Mouse (Mus musculus): ENCODE data around the gene Ano1. TPM values are rescaled to one million over a fixed set of nuclear protein-coding genes. Genes with fewer than 3 reads are reported as not detected.

Ano1 gene
- total and polyA plus RNA-seq, 2 experiments = 0.97 to 2.4 TPM

- TF ChIP-seq CTCF (IDR thresholded peaks at IDR 0.05; ENCODE audit: low read depth, low read length) = no peak
- no peak for TF ChIP-seq POLR2A (IDR thresholded peaks at IDR 0.05; ENCODE audit: extremely low read depth, insufficient read depth, low read length)
- Histone ChIP-seq H3K27me3 (ENCODE audit: control insufficient read depth, insufficient read depth, low read length) (no peaks in the 10 kb centered on the region; the same call in 1 of the 2 replicates), H3K9ac (ENCODE audit: low read depth, low read length) (no peak overlapping the region), H3K36me3 (ENCODE audit: control insufficient read depth, insufficient read depth, low read length) (no peaks in the 10 kb centered on the region), H3K79me2 (ENCODE audit: control insufficient read depth, insufficient read depth, low read length) (no peaks in the 10 kb centered on the region), H3K4me3 (ENCODE audit: insufficient read depth, low read depth, low read length) (no peak overlapping the region), H3K4me1 (ENCODE audit: control insufficient read depth, insufficient read depth, low read length) (no peaks in the 10 kb centered on the region), H3K27ac (replicated peaks; ENCODE audit: insufficient read depth, low read depth, low read length) (no peak overlapping the region)
- WGBS = 80% methylated on average over 22 of the region's 22 CpGs
- DNase-seq (ENCODE audit: extremely low read depth, low read depth, low spot score) = no peak
Observed at GRCm38 (mm10) chr7:144620721-144621681, 130.8 kb downstream of the Ano1 start.

- Histone ChIP-seq H3K27ac (replicated peaks; ENCODE audit: insufficient read depth, low read depth, low read length) (no peak overlapping the region), H3K4me3 (ENCODE audit: insufficient read depth, low read depth, low read length) (no peak overlapping the region), H3K9ac (ENCODE audit: low read depth, low read length) (no peak overlapping the region), H3K79me2 (ENCODE audit: control insufficient read depth, insufficient read depth, low read length) (no peaks in the 10 kb centered on the region), H3K36me3 (ENCODE audit: control insufficient read depth, insufficient read depth, low read length) (no peaks in the 10 kb centered on the region), H3K4me1 (ENCODE audit: control insufficient read depth, insufficient read depth, low read length) (no peaks in the 10 kb centered on the region), H3K27me3 (ENCODE audit: control insufficient read depth, insufficient read depth, low read length) (no peaks in the 10 kb centered on the region; the same call in 1 of the 2 replicates)
- TF ChIP-seq CTCF (IDR thresholded peaks at IDR 0.05; ENCODE audit: low read depth, low read length) (no peak), POLR2A (IDR thresholded peaks at IDR 0.05; ENCODE audit: extremely low read depth, insufficient read depth, low read length) (no peak)
- DNase-seq (ENCODE audit: extremely low read depth, low read depth, low spot score) = no peak
Observed at GRCm38 (mm10) chr7:144620315-144620714, 131.5 kb downstream of the Ano1 start.

GRCm38 (mm10) chr7:144615343-144615742 is 136.4 kb downstream of the Ano1 start:
- no peak overlapping the region for H3K27ac ChIP-seq (replicated peaks; ENCODE audit: insufficient read depth, low read depth, low read length)
- H3K9ac ChIP-seq (ENCODE audit: low read depth, low read length) = no peak overlapping the region
- DNase-seq (ENCODE audit: extremely low read depth, low read depth, low spot score) = no peak

DNA sequence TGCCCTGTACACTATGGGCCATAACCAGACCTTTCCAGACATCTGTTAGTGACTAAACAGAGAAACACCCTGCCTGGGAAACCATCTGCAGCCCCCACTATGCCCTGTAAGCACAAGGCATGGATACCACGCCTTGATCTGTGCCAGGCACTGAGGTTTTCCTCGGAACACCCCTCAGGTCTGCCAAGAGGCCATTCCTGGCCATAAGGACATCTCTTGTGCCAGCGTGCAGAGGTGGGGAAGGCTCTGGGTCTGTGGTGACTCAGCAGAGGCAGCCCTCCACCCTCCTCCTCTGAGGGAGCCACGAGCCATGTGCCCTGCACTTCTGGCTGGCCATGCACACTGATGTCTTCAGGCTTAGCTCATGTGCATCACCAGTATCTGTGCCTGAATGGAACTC is 138.9 kb downstream of the Ano1 start:
- H3K27me3 ChIP-seq (ENCODE audit: control insufficient read depth, insufficient read depth, low read length) = peaks cover 2% of the 10 kb centered on the region; the same call in 1 of the 2 replicates
- DNase-seq (ENCODE audit: extremely low read depth, low read depth, low spot score) = no peak
- no peak for TF ChIP-seq POLR2A (IDR thresholded peaks at IDR 0.05; ENCODE audit: extremely low read depth, insufficient read depth, low read length)
- no peak for TF ChIP-seq CTCF (IDR thresholded peaks at IDR 0.05; ENCODE audit: low read depth, low read length)
- H3K9ac ChIP-seq (ENCODE audit: low read depth, low read length) = no peak overlapping the region
- no peaks in the 10 kb centered on the region for H3K36me3 ChIP-seq (ENCODE audit: control insufficient read depth, insufficient read depth, low read length)
- no peak overlapping the region for H3K4me3 ChIP-seq (ENCODE audit: insufficient read depth, low read depth, low read length)
- 85% methylated on average over 4 of the region's 4 CpGs for WGBS
- no peaks in the 10 kb centered on the region for H3K79me2 ChIP-seq (ENCODE audit: control insufficient read depth, insufficient read depth, low read length)
- H3K4me1 ChIP-seq (ENCODE audit: control insufficient read depth, insufficient read depth, low read length) = no peaks in the 10 kb centered on the region
- no peak overlapping the region for H3K27ac ChIP-seq (replicated peaks; ENCODE audit: insufficient read depth, low read depth, low read length)

More at GRCm38 (mm10) chr7:144615343-144615742, 136.4 kb downstream of the Ano1 start:
- Histone ChIP-seq H3K4me1 (ENCODE audit: control insufficient read depth, insufficient read depth, low read length) (no peaks in the 10 kb centered on the region), H3K36me3 (ENCODE audit: control insufficient read depth, insufficient read depth, low read length) (no peaks in the 10 kb centered on the region), H3K79me2 (ENCODE audit: control insufficient read depth, insufficient read depth, low read length) (no peaks in the 10 kb centered on the region), H3K27me3 (ENCODE audit: control insufficient read depth, insufficient read depth, low read length) (peaks cover 2% of the 10 kb centered on the region; the same call in 1 of the 2 replicates), H3K4me3 (ENCODE audit: insufficient read depth, low read depth, low read length) (no peak overlapping the region)
- 83% methylated on average over 6 of the region's 6 CpGs for WGBS
- no peak for TF ChIP-seq CTCF (IDR thresholded peaks at IDR 0.05; ENCODE audit: low read depth, low read length)
- TF ChIP-seq POLR2A (IDR thresholded peaks at IDR 0.05; ENCODE audit: extremely low read depth, insufficient read depth, low read length) = no peak

- Histone ChIP-seq H3K9ac (ENCODE audit: low read depth, low read length) (no peak overlapping the region), H3K27ac (replicated peaks; ENCODE audit: insufficient read depth, low read depth, low read length) (no peak overlapping the region), H3K4me3 (ENCODE audit: insufficient read depth, low read depth, low read length) (no peak overlapping the region), H3K36me3 (ENCODE audit: control insufficient read depth, insufficient read depth, low read length) (no peaks in the 10 kb centered on the region), H3K79me2 (ENCODE audit: control insufficient read depth, insufficient read depth, low read length) (no peaks in the 10 kb centered on the region), H3K4me1 (ENCODE audit: control insufficient read depth, insufficient read depth, low read length) (no peaks in the 10 kb centered on the region), H3K27me3 (ENCODE audit: control insufficient read depth, insufficient read depth, low read length) (peaks cover 2% of the 10 kb centered on the region; the same call in 1 of the 2 replicates)
- TF ChIP-seq CTCF (IDR thresholded peaks at IDR 0.05; ENCODE audit: low read depth, low read length) = no peak
- TF ChIP-seq POLR2A (IDR thresholded peaks at IDR 0.05; ENCODE audit: extremely low read depth, insufficient read depth, low read length) = no peak
- WGBS = 76% methylated on average over 4 of the region's 4 CpGs
- no peak for DNase-seq (ENCODE audit: extremely low read depth, low read depth, low spot score)
Observed at GRCm38 (mm10) chr7:144612351-144612750, 139.4 kb downstream of the Ano1 start.

DNA sequence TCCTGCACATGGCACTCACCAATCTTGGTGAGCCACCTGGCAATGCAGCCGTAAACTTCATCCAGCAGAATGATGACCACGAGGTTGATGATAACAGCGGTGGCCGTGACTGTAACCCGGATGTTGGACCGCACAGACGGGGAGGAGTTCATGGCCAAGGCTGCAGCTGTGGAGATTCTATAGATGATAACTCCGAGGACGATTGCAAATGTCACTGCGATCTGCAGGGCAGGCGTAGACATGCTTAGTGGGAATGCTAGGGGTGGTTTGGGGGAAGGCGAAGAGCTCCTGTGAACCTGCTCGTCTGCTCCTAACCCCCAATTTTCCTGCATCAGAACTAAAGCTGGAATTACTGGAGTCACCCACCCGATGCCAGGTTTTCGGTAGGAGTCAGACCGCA is 140.2 kb downstream of the Ano1 start:
- Histone ChIP-seq H3K27ac (replicated peaks; ENCODE audit: insufficient read depth, low read depth, low read length) (no peak overlapping the region), H3K27me3 (ENCODE audit: control insufficient read depth, insufficient read depth, low read length) (peaks cover 2% of the 10 kb centered on the region; the same call in 1 of the 2 replicates), H3K4me3 (ENCODE audit: insufficient read depth, low read depth, low read length) (no peak overlapping the region), H3K79me2 (ENCODE audit: control insufficient read depth, insufficient read depth, low read length) (no peaks in the 10 kb centered on the region), H3K4me1 (ENCODE audit: control insufficient read depth, insufficient read depth, low read length) (no peaks in the 10 kb centered on the region), H3K9ac (ENCODE audit: low read depth, low read length) (no peak overlapping the region), H3K36me3 (ENCODE audit: control insufficient read depth, insufficient read depth, low read length) (no peaks in the 10 kb centered on the region)
- no peak for TF ChIP-seq POLR2A (IDR thresholded peaks at IDR 0.05; ENCODE audit: extremely low read depth, insufficient read depth, low read length)
- no peak for TF ChIP-seq CTCF (IDR thresholded peaks at IDR 0.05; ENCODE audit: low read depth, low read length)
- DNase-seq (ENCODE audit: extremely low read depth, low read depth, low spot score) = no peak
- WGBS = 83% methylated on average over 16 of the region's 16 CpGs

Measured in liver, adult 2 months (tissue).